Mouse (Mus musculus) heart, postnatal 25 days (tissue): ENCODE results near the gene Adamts9. TPM values are rescaled to one million over a fixed set of nuclear protein-coding genes. Genes with fewer than 3 reads are reported as not detected.

ENCODE experiments used
- DNase-seq: peaks from one replicate; pipeline ENCODE4 v3.0.0; 2022; ENCODE audit warnings: low spot score
- intact Hi-C: fragments of 180-260 bp; cut with DNase I; formaldehyde crosslinking; loops from one replicate; pipeline ENCODE4 v1.15.1; 2025
- total RNA-seq, 2 experiments: library from RNA; stranded (reverse); gene quantifications; 2 replicates each; pipeline ENCODE4 v1.2.3; 2021

Gene Adamts9
- total RNA-seq, 2 experiments from 2014 or later = 20.4 to 21.7 TPM

- DNase-seq = no peak
- intact Hi-C loops = no loop called here
Measured at GRCm38 (mm10) chr6:92762372-92762771, 180.9 kb downstream of the Adamts9 start.

GRCm38 (mm10) chr6:92759616-92760015 is 183.7 kb downstream of the Adamts9 start:
- intact Hi-C loops = no loop called here
- DNase-seq = no peak

GRCm38 (mm10) chr6:92755826-92756225 is 187.5 kb downstream of the Adamts9 start:
- no peak for DNase-seq
- intact Hi-C loops = no loop called here

GRCm38 (mm10) chr6:92752737-92753136 is 190.6 kb downstream of the Adamts9 start:
- DNase-seq = no peak
- intact Hi-C loops = no loop called here

GRCm38 (mm10) chr6:92749420-92749819 is 193.9 kb downstream of the Adamts9 start:
- intact Hi-C loops = no loop called here
- no peak for DNase-seq

GRCm38 (mm10) chr6:92743605-92744004 is 199.7 kb downstream of the Adamts9 start:
- no peak for DNase-seq
- intact Hi-C loops = loop anchor here (1.0 kb wide), 1 partner anchor 457 kb away; no protein-coding TSS in a partner anchor

- no peak for DNase-seq
- intact Hi-C loops = no loop called here
Measured at GRCm38 (mm10) chr6:92737116-92737515, 206.2 kb downstream of the Adamts9 start.

GRCm38 (mm10) chr6:92733651-92734050 is 209.6 kb downstream of the Adamts9 start:
- intact Hi-C loops = no loop called here
- no peak for DNase-seq

GRCm38 (mm10) chr6:92728514-92728913 is 214.8 kb downstream of the Adamts9 start:
- intact Hi-C loops = loop anchor here (2.0 to 5.0 kb wide), 3 partner anchors 61 to 442 kb away; no protein-coding TSS in a partner anchor
- DNase-seq = no peak

- DNase-seq = peak; percentile 49
- intact Hi-C loops = loop anchor here (2.0 to 5.0 kb wide), 3 partner anchors 61 to 441 kb away; no protein-coding TSS in a partner anchor
Measured at GRCm38 (mm10) chr6:92728084-92728483, 215.2 kb downstream of the Adamts9 start.

GRCm38 (mm10) chr6:92727351-92727986 is 215.8 kb downstream of the Adamts9 start:
- intact Hi-C loops = loop anchor here (5.0 kb wide), 2 partner anchors 60 to 245 kb away; no protein-coding TSS in a partner anchor
- DNase-seq = no peak

- DNase-seq = no peak
- intact Hi-C loops = loop anchor here (5.0 kb wide), 2 partner anchors 59 to 244 kb away; no protein-coding TSS in a partner anchor
Measured at GRCm38 (mm10) chr6:92726121-92726520, 217.2 kb downstream of the Adamts9 start.

- no peak for DNase-seq
- intact Hi-C loops = no loop called here
Measured at GRCm38 (mm10) chr6:92724394-92724793, 218.9 kb downstream of the Adamts9 start.

Other genes starting within 250 kb of the Adamts9 start
- 1 to 10 TPM; 6.0 to 6.1 TPM for gene Prickle2, start 237.3 kb downstream of the Adamts9 start, total RNA-seq
- under 1 TPM in 1 of 2 experiments, not detected in 1; 0.10 TPM for gene A730049H05Rik, start 127.0 kb downstream of the Adamts9 start, total RNA-seq
- under 1 TPM; 0.29 to 0.39 TPM for gene Gm15737, start 74.1 kb downstream of the Adamts9 start, total RNA-seq